Mouse (Mus musculus) limb, embryonic 10.5 days (tissue): Measurements from ENCODE around the gene Lrp8. TPM values are rescaled to one million over a fixed set of nuclear protein-coding genes. Genes with fewer than 3 reads are reported as not detected.

Experiments used
- DNase-seq: peaks from one replicate; pipeline ENCODE4 v3.0.0-alpha.2; 2017; ENCODE audit warnings: low spot score
- H3K27ac ChIP-seq: fragments of 300-500 bp; sonication (generic); 2 replicates; pipeline ENCODE4 v1.5.1; 2016; ENCODE audit warnings: mild to moderate bottlenecking
- H3K27me3 ChIP-seq: fragments of 300-500 bp; sonication (generic); 2 replicates; pipeline ENCODE4 v1.6.1; 2016; ENCODE audit warnings: low read depth, mild to moderate bottlenecking; ENCODE audit not compliant: poor library complexity, severe bottlenecking
- H3K36me3 ChIP-seq: fragments of 300-500 bp; sonication (generic); 2 replicates; pipeline ENCODE4 v1.6.1; 2016; ENCODE audit warnings: mild to moderate bottlenecking, moderate library complexity
- H3K4me1 ChIP-seq: fragments of 300-500 bp; sonication (generic); 2 replicates; pipeline ENCODE4 v1.6.1; 2016
- H3K4me3 ChIP-seq: fragments of 300-500 bp; sonication (generic); 2 replicates; pipeline ENCODE4 v1.5.1; 2016; ENCODE audit warnings: mild to moderate bottlenecking, moderate library complexity
- H3K9me3 ChIP-seq: fragments of 300-500 bp; sonication (generic); replicated peaks from 2 replicates; pipeline ENCODE4 v1.6.1; 2016; ENCODE audit warnings: mild to moderate bottlenecking
- WGBS: fragments of 180-500 bp; shearing (Covaris S2); methylation state at CpG from one replicate; pipeline ENCODE4 v1.1.7; 2016; 5-methylcytosine and 5-hydroxymethylcytosine counted together
- polyA plus RNA-seq: library from polyadenylated mRNA; unstranded; fragments of >200 nt; fragmentation: Nextera tagmentation; extraction: Ambion mirVana; gene quantifications from 2 replicates; pipeline ENCODE4 v1.2.1, GENCODE M21; 2016

The Lrp8 gene
- polyA plus RNA-seq, 1 experiment from 2014 or later, result 7.9 TPM

DNA sequence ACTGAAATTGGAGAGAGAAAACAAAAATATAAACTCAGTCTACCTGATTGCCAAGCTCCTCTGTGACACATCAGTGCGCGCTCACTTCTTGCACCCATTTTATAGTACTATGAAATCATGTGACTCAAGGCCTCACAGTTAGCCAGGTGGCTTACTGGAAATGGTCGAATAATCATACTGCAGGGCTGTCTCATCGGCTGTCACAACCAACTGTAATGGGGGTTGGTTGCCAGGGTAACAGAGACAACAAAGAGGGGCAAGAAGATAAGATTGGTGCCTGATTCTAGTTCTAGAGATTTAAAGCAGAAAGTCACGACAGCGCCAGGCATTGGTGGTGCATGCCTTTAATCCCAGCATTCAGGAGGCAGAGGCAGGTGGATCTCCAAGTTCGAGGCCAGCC lies 56.9 kb downstream of the Lrp8 start:
- no peaks in the 10 kb centered on the region for H3K4me1 ChIP-seq
- H3K27ac ChIP-seq, result no peak overlapping the region
- DNase-seq, result no peak
- 93% methylated on average over 7 of the region's 7 CpGs for WGBS
- H3K36me3 ChIP-seq, result peaks cover 74% of the 10 kb centered on the region
- H3K27me3 ChIP-seq, result no peaks in the 10 kb centered on the region
- H3K4me3 ChIP-seq, result no peak overlapping the region
- H3K9me3 ChIP-seq, result no peaks in the 10 kb centered on the region

- 88% methylated on average over 4 of the region's 4 CpGs for WGBS
These were observed 62.8 kb downstream of the Lrp8 start for GRCm38 (mm10) chr4:107864866-107865265.

DNA sequence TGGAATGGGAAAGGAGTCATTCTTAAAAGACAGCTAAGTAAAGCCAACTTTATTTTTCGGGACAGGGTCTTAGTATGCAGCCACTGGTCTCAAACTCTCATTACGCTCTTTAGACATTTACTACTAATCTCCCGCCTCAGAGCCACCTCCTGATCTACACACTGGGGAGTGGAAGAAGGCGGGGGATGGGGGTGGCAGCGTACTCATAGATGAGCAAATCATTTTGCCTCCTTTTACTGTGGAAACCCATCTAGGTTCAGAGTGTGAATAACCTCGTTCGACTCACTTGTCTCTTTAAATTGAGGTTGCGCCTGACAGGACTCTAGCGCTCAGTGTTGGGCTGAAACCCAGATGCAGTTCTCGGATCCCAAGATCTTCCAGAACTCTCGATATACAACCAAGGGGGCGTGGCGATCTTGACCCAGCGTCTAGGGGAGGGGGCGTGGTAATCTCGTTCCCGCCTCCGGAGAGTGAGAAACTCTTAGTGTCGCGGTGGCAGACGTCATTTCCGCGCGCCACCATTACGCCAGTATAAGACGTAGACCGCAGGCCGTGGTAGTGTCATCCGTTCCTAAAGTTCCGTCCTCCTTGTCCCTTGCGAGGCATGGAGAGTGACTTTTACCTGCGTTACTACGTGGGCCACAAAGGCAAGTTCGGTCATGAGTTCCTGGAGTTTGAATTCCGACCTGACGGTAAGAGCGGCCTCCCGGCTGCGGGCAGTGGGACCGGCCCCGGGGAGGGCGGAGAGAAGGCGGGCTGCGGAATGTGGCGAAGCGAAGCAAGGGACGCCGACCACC lies 77.4 kb downstream of the Lrp8 start, which contains the start of gene Magoh:
TSS of gene Magoh (plus strand) at position 502 of the 797 bp plus-strand sequence.
- Histone ChIP-seq H3K4me1 (peaks cover 15% of the 10 kb centered on the region), H3K27ac (peak within 1 kb of the TSS; percentile 87), H3K4me3 (peak within 1 kb of the TSS; percentile 73), H3K36me3 (peaks cover 35% of the 10 kb centered on the region), H3K9me3 (no peaks in the 10 kb centered on the region), H3K27me3 (no peaks in the 10 kb centered on the region)
- WGBS, result 4% methylated on average over 48 of the region's 48 CpGs
- DNase-seq, result peak; percentile 95

More at GRCm38 (mm10) chr4:107864866-107865265, 62.8 kb downstream of the Lrp8 start:
- DNase-seq, result no peak
- Histone ChIP-seq H3K9me3 (no peaks in the 10 kb centered on the region), H3K27ac (no peak overlapping the region), H3K4me3 (no peak overlapping the region), H3K36me3 (peaks cover 39% of the 10 kb centered on the region), H3K4me1 (no peaks in the 10 kb centered on the region), H3K27me3 (no peaks in the 10 kb centered on the region)

GRCm38 (mm10) chr4:107881631-107882030 lies 79.6 kb downstream of the Lrp8 start:
- Histone ChIP-seq H3K9me3 (no peaks in the 10 kb centered on the region), H3K4me1 (peaks cover 15% of the 10 kb centered on the region), H3K27me3 (no peaks in the 10 kb centered on the region), H3K4me3 (no peak overlapping the region), H3K27ac (no peak overlapping the region), H3K36me3 (peaks cover 57% of the 10 kb centered on the region)
- WGBS, result 94% methylated on average over 1 of the region's 1 CpGs
- DNase-seq, result no peak

- Histone ChIP-seq H3K4me3 (no peak overlapping the region), H3K27me3 (no peaks in the 10 kb centered on the region), H3K4me1 (peaks cover 17% of the 10 kb centered on the region), H3K27ac (no peak overlapping the region), H3K9me3 (no peaks in the 10 kb centered on the region), H3K36me3 (peaks cover 74% of the 10 kb centered on the region)
- no peak for DNase-seq
- 82% methylated on average over 7 of the region's 7 CpGs for WGBS
These were observed 84.3 kb downstream of the Lrp8 start for GRCm38 (mm10) chr4:107886371-107886770.

- Histone ChIP-seq H3K9me3 (no peaks in the 10 kb centered on the region), H3K27ac (peak overlapping the region; percentile 83), H3K4me3 (peak overlapping the region; percentile 68), H3K4me1 (peaks cover 17% of the 10 kb centered on the region), H3K36me3 (peaks cover 74% of the 10 kb centered on the region), H3K27me3 (no peaks in the 10 kb centered on the region)
- WGBS, result 2% methylated on average over 12 of the region's 12 CpGs
- no peak for DNase-seq
These were observed 87.3 kb downstream of the Lrp8 start for GRCm38 (mm10) chr4:107889385-107889730.

DNA sequence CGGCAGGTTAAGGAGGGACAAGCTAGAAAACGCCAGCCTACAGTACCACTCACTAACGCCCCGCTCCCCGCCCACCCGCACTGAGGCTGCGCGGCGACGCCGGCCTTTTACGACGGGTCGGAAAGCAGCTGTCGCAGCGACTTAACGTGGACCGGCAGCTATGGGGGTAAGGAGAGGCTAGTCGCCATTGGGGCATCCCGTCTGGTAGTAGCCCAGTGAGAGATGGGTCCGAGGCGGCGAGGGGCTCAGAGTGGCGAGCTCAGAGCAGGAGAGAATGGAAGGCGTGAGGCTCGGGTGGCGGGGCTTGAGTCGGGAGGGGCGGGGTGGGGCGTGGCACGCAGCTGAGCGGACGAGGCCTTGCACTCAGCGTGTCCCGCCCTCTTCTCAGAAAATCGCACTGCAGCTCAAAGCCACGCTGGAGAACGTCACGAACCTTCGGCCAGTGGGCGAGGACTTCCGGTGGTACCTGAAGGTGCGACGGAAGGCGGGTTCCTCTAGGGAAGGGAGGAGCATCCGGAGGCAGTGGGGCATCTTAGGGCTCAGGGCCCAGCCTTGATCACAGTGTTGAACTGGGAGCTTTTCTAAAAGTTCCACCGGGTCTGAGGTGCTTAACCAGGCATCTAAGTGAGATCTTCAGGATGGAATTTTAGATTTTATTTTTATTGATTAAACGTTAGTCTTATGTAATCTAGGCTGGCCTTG lies 87.8 kb downstream of the Lrp8 start, which contains the start of gene 0610037L13Rik:
TSS of gene 0610037L13Rik (plus strand) at position 83 of the 702 bp plus-strand sequence.
- under 1% methylated on average over 48 of the region's 48 CpGs for WGBS
- peaks cover 17% of the 10 kb centered on the region for H3K4me1 ChIP-seq
- H3K4me3 ChIP-seq, result peak within 1 kb of the TSS; percentile 68
- DNase-seq, result peak; percentile 97
- H3K27me3 ChIP-seq, result no peaks in the 10 kb centered on the region
- peak within 1 kb of the TSS; percentile 83 for H3K27ac ChIP-seq
- H3K9me3 ChIP-seq, result no peaks in the 10 kb centered on the region
- H3K36me3 ChIP-seq, result peaks cover 74% of the 10 kb centered on the region

GRCm38 (mm10) chr4:107892663-107893062 lies 90.6 kb downstream of the Lrp8 start:
- no peak for DNase-seq
- no peaks in the 10 kb centered on the region for H3K9me3 ChIP-seq
- H3K27me3 ChIP-seq, result no peaks in the 10 kb centered on the region
- H3K4me1 ChIP-seq, result peaks cover 17% of the 10 kb centered on the region
- 82% methylated on average over 2 of the region's 2 CpGs for WGBS
- peaks cover 73% of the 10 kb centered on the region for H3K36me3 ChIP-seq
- no peak overlapping the region for H3K4me3 ChIP-seq
- H3K27ac ChIP-seq, result no peak overlapping the region

- H3K36me3 ChIP-seq, result peaks cover 77% of the 10 kb centered on the region
- H3K27me3 ChIP-seq, result no peaks in the 10 kb centered on the region
- no peaks in the 10 kb centered on the region for H3K9me3 ChIP-seq
- H3K4me3 ChIP-seq, result no peak overlapping the region
- 82% methylated on average over 5 of the region's 5 CpGs for WGBS
- no peak overlapping the region for H3K27ac ChIP-seq
- no peaks in the 10 kb centered on the region for H3K4me1 ChIP-seq
- no peak for DNase-seq
These were observed 97.3 kb downstream of the Lrp8 start for GRCm38 (mm10) chr4:107899211-107899927.

DNA sequence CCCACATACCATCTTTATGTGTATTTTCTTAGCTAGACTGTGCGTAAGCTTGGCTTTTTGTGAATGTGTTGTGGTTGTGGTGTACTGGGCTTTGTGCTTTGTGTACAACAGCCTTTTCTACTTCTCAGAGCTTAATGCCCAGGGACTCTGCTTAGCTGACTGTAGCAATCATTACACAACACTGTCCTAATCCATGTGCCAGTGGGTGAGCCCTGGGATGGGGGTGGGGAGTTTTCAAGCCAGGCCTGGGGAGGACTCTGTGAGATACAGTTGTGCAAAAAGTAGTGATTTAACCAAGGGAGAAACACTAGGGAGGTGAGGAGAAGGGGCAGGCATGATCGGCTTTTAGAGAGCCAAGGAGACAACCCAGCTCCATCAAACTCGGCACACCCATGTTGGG lies 98.1 kb downstream of the Lrp8 start:
- no peak overlapping the region for H3K27ac ChIP-seq
- no peaks in the 10 kb centered on the region for H3K9me3 ChIP-seq
- no peaks in the 10 kb centered on the region for H3K4me1 ChIP-seq
- H3K36me3 ChIP-seq, result peaks cover 78% of the 10 kb centered on the region
- WGBS, result 90% methylated on average over 3 of the region's 3 CpGs
- no peak for DNase-seq
- H3K4me3 ChIP-seq, result no peak overlapping the region
- H3K27me3 ChIP-seq, result no peaks in the 10 kb centered on the region

DNA sequence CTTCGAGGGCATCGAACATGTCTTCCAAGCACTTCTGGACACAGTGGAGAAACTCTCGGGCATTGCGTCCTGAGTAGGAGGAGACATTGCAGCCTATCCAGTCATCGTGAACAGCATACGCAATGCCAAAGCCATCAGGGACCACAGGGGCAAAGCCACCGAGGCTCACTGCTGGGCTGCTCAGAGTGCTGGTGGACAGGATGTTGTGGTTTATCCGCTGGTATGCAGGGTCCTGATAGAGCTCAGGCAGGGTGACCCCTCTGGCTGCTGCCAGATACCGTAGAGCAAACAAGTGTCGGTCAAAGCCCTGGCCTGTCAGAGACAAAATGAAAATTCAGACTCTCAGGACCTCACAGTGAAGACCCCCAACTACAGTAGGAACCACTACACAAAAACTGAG lies 102.2 kb downstream of the Lrp8 start:
- 92% methylated on average over 10 of the region's 10 CpGs for WGBS
- no peak overlapping the region for H3K4me3 ChIP-seq
- no peaks in the 10 kb centered on the region for H3K27me3 ChIP-seq
- H3K36me3 ChIP-seq, result peaks cover 72% of the 10 kb centered on the region
- H3K4me1 ChIP-seq, result no peaks in the 10 kb centered on the region
- no peak for DNase-seq
- no peak overlapping the region for H3K27ac ChIP-seq
- no peaks in the 10 kb centered on the region for H3K9me3 ChIP-seq

DNA sequence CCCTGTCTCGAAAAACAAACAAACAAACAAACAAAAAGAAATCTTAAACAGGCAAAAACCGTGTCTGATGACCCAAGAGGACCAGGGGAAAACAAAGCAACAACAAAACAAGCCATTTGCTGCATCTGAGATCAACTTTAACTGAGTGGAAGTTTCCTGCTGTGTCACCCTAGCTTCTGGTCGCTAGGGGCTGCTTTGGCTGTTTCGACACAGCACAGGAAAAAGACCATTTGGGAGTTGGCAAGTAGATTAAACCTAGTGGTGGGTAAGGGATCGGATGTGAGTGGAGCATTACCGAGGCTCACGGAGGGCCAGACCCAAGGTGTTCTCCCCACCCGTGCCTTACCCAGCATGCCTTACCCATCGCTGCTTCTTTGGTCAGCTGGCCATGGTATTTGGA lies 104.5 kb downstream of the Lrp8 start:
- no peak overlapping the region for H3K27ac ChIP-seq
- no peak overlapping the region for H3K4me3 ChIP-seq
- peaks cover 81% of the 10 kb centered on the region for H3K36me3 ChIP-seq
- no peaks in the 10 kb centered on the region for H3K27me3 ChIP-seq
- H3K4me1 ChIP-seq, result no peaks in the 10 kb centered on the region
- no peaks in the 10 kb centered on the region for H3K9me3 ChIP-seq
- no peak for DNase-seq
- WGBS, result 94% methylated on average over 9 of the region's 9 CpGs

GRCm38 (mm10) chr4:107910020-107910419 lies 108.0 kb downstream of the Lrp8 start:
- H3K4me1 ChIP-seq, result peaks cover 4% of the 10 kb centered on the region; the same call in 1 of the 2 replicates
- no peaks in the 10 kb centered on the region for H3K9me3 ChIP-seq
- no peak overlapping the region for H3K27ac ChIP-seq
- H3K36me3 ChIP-seq, result peaks cover 82% of the 10 kb centered on the region
- H3K27me3 ChIP-seq, result no peaks in the 10 kb centered on the region
- DNase-seq, result no peak
- 95% methylated on average over 4 of the region's 4 CpGs for WGBS
- no peak overlapping the region for H3K4me3 ChIP-seq
